23 mouse cellular contexts compared by ENCODE assay signal in genomic region chr2:145574148-145574547, GRCm38 (mm10).
DNase-seq lines count a peak whose midpoint lies in the region; ATAC-seq and TF ChIP-seq lines count a peak whose summit lies in the region.
"Had no signal": no experiment of that assay in that cellular context is flagged by ENCODE, and none has a peak within 500 bp of the region (broad histone marks: within the 10 kb centered on the region; RNA-seq: fewer than 3 reads in every experiment).

No protein-coding gene starts in this region.

- no peak for TF ChIP-seq POLR2A in bone marrow macrophage, adult 2 months (IDR thresholded peaks at IDR 0.05; ENCODE audit: borderline replicate concordance, low read depth, low read length)

- no peak overlapping the region for H3K4me3 ChIP-seq in bone marrow macrophage, adult 2 months (ENCODE audit: insufficient read depth, low read length)
- no peak overlapping the region for H3K4me3 ChIP-seq in embryonic facial prominence, embryonic 10.5 days
- no peak overlapping the region for H3K4me3 ChIP-seq in hindbrain, embryonic 10.5 days
- H3K4me3 ChIP-seq: embryonic facial prominence, embryonic 13.5 days; embryonic facial prominence, embryonic 15.5 days; erythroblast, embryonic 14.5 days; forebrain, embryonic 10.5 days; forebrain, embryonic 12.5 days had no signal

- no peaks in the 10 kb centered on the region for H3K27me3 ChIP-seq in embryonic facial prominence, embryonic 10.5 days (replicated peaks; ENCODE audit: low read depth, poor library complexity, severe bottlenecking)
- no peaks in the 10 kb centered on the region for H3K27me3 ChIP-seq in hindbrain, embryonic 10.5 days (ENCODE audit: insufficient read depth, poor library complexity, severe bottlenecking)
- H3K27me3 ChIP-seq: embryonic facial prominence, embryonic 13.5 days; embryonic facial prominence, embryonic 15.5 days; forebrain, embryonic 12.5 days had no signal

- no peaks in the 10 kb centered on the region for H3K36me3 ChIP-seq in embryonic facial prominence, embryonic 10.5 days (replicated peaks)
- no peaks in the 10 kb centered on the region for H3K36me3 ChIP-seq in hindbrain, embryonic 10.5 days
- H3K36me3 ChIP-seq: embryonic facial prominence, embryonic 13.5 days; embryonic facial prominence, embryonic 15.5 days; forebrain, embryonic 10.5 days; forebrain, embryonic 12.5 days had no signal

- TF ChIP-seq CTCF in bone marrow macrophage, adult 2 months (IDR thresholded peaks at IDR 0.05; ENCODE audit: low read depth, low read length), result no peak

- peak overlapping the region; percentile 53 for H3K27ac ChIP-seq in bone marrow macrophage, adult 2 months (ENCODE audit: insufficient read depth, low read depth, low read length)
- H3K27ac ChIP-seq in embryonic facial prominence, embryonic 10.5 days (replicated peaks), result no peak overlapping the region
- H3K27ac ChIP-seq in hindbrain, embryonic 10.5 days, result no peak overlapping the region
- H3K27ac ChIP-seq: embryonic facial prominence, embryonic 13.5 days; embryonic facial prominence, embryonic 15.5 days; forebrain, embryonic 10.5 days; forebrain, embryonic 12.5 days had no signal

- 84% methylated on average over 4 of the region's 4 CpGs for WGBS in embryonic facial prominence, embryonic 10.5 days
- 87% methylated on average over 4 of the region's 4 CpGs for WGBS in hindbrain, embryonic 10.5 days

- no peak for DNase-seq in cerebellum, adult 18-20 months
- DNase-seq in embryonic facial prominence, embryonic 10.5 days (ENCODE audit: low spot score), result no peak
- DNase-seq in hindbrain, embryonic 10.5 days (ENCODE audit: low spot score), result no peak
- DNase-seq in adrenal gland, adult 8-10 months, result no peak
- DNase-seq: adrenal gland, adult 2 months; adrenal gland, postnatal 14 days; adrenal gland, postnatal 36 days; cerebellum, adult 11 months; cerebellum, adult 2 months; cerebellum, adult 9-11 months; cerebellum, postnatal 14 days; cerebellum, postnatal 36 days had no signal

- peaks cover 13% of the 10 kb centered on the region for H3K4me1 ChIP-seq in bone marrow macrophage, adult 2 months (ENCODE audit: control insufficient read depth, insufficient read depth, low read length)
- H3K4me1 ChIP-seq in embryonic facial prominence, embryonic 10.5 days, result no peaks in the 10 kb centered on the region
- no peaks in the 10 kb centered on the region for H3K4me1 ChIP-seq in hindbrain, embryonic 10.5 days (replicated peaks)
- H3K4me1 ChIP-seq: embryonic facial prominence, embryonic 13.5 days; embryonic facial prominence, embryonic 15.5 days; forebrain, embryonic 10.5 days; forebrain, embryonic 12.5 days had no signal

- ATAC-seq in common myeloid progenitor, adult 5-6 weeks (replicated peaks; ENCODE audit: low read depth, poor library complexity, severe bottlenecking), result peak; percentile 94
- ATAC-seq in hematopoietic stem cell, adult 5-6 weeks (replicated peaks in 1 of 2; ENCODE audit: insufficient read depth in 1 of 2, low FRiP score in 2 of 2, low TSS enrichment in 1 of 2, low read depth in 1 of 2, poor library complexity in 2 of 2, severe bottlenecking in 2 of 2), result peak; percentile 27 to 73; a peak in 2 of 4 replicates
- peak; percentile 89 for ATAC-seq in megakaryocyte, adult 5-6 weeks (ENCODE audit: poor library complexity, severe bottlenecking)
- ATAC-seq: forebrain, embryonic 14.5 days; forebrain, embryonic 16.5 days had no signal

- H3K9me3 ChIP-seq in embryonic facial prominence, embryonic 10.5 days, result no peaks in the 10 kb centered on the region
- H3K9me3 ChIP-seq in hindbrain, embryonic 10.5 days, result no peaks in the 10 kb centered on the region
- H3K9me3 ChIP-seq: embryonic facial prominence, embryonic 13.5 days; embryonic facial prominence, embryonic 15.5 days; forebrain, embryonic 10.5 days; forebrain, embryonic 12.5 days had no signal
